ENCODE assay signal across 19 mouse cellular contexts in the genomic region with DNA sequence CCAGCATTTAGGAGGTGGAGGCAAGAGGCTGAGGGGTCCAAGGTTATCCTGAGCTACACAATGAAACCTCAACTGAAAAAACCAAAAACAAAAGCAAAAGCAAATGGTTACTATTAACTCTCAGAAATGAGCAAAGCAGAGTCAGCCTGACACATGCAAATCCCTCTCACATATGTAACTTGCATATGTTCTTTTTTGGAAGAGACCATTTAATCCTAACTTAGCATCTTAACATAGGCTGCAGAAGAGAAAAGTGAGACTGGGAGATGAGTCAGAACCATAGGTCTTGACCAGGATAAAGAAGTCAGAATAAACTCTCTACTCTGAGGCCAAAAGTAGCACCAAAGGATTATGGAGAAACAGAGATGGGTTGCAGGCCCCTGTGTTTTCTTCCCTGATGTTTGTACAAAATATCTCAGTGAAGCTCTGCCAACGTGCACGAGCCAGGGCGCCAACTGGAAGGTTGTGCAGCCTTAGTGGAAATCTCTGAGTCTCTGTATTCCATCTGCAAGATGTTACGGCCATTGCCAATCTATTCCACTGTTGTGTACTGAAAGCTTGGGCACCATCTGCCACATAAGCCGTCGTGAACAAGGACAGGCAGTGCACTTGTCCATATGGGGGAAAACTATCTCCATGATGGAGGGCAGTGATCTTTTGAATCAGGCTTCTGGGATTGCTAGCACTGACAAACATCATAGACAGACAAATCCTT. TPM values are rescaled to one million over a fixed set of nuclear protein-coding genes. Genes with fewer than 3 reads are reported as not detected.
DNase-seq lines count a peak whose midpoint lies in the region; ATAC-seq and TF ChIP-seq lines count a peak whose summit lies in the region.
"Had no signal": no experiment of that assay in that cellular context is flagged by ENCODE, and none has a peak within 500 bp of the region (broad histone marks: within the 10 kb centered on the region; RNA-seq: fewer than 3 reads in every experiment).

No protein-coding gene starts in this region.

- no peak for TF ChIP-seq CTCF in liver, postnatal 0 days (IDR thresholded peaks at IDR 0.05; ENCODE audit: low read depth)

- WGBS in liver, postnatal 0 days (ENCODE audit: insufficient replicate concordance), result 71% methylated on average over 6 of the region's 6 CpGs

- H3K4me3 ChIP-seq in liver, postnatal 0 days (ENCODE audit: low read depth, low read length), result no peak overlapping the region
- H3K4me3 ChIP-seq: heart, embryonic 12.5 days; hindbrain, embryonic 15.5 days; limb, embryonic 12.5 days; liver, embryonic 13.5 days had no signal

- H3K27ac ChIP-seq in liver, postnatal 0 days (ENCODE audit: low read depth), result no peak overlapping the region
- H3K27ac ChIP-seq: hindbrain, embryonic 15.5 days; limb, embryonic 12.5 days; liver, embryonic 13.5 days had no signal

- peak; percentile 9 for DNase-seq in cerebellum, adult 9-10 months
- no peak for DNase-seq in cerebellum, adult 11-12 months
- no peak for DNase-seq in frontal cortex, postnatal 10 days (ENCODE audit: low spot score in 2 of 2)
- DNase-seq in right cerebral cortex, postnatal 4 days, result peak; percentile 15
- DNase-seq in right cerebral cortex, postnatal 25 days, result no peak
- no peak for DNase-seq in liver, postnatal 0 days
- DNase-seq: adrenal gland, postnatal 36 days; kidney, adult 18-20 months; kidney, postnatal 10 days; liver, embryonic 13.5 days; midbrain, embryonic 14.5 days; thymus, postnatal 25 days had no signal

- H3K36me3 ChIP-seq in liver, postnatal 0 days (replicated peaks; ENCODE audit: insufficient read depth, low read length), result no peaks in the 10 kb centered on the region
- H3K36me3 ChIP-seq: G1E; heart, embryonic 12.5 days; hindbrain, embryonic 15.5 days; limb, embryonic 12.5 days; liver, embryonic 13.5 days had no signal

- no peaks in the 10 kb centered on the region for H3K27me3 ChIP-seq in liver, postnatal 0 days (ENCODE audit: insufficient read depth, low read length)
- H3K27me3 ChIP-seq: heart, embryonic 12.5 days; hindbrain, embryonic 15.5 days; limb, embryonic 12.5 days; liver, embryonic 13.5 days had no signal

- H3K4me1 ChIP-seq in liver, postnatal 0 days (ENCODE audit: insufficient read depth), result no peaks in the 10 kb centered on the region
- H3K4me1 ChIP-seq: heart, embryonic 12.5 days; hindbrain, embryonic 15.5 days; limb, embryonic 12.5 days; liver, embryonic 13.5 days had no signal

- H3K9me3 ChIP-seq in liver, postnatal 0 days (ENCODE audit: low read length), result no peaks in the 10 kb centered on the region
- H3K9me3 ChIP-seq: hindbrain, embryonic 15.5 days; liver, embryonic 13.5 days had no signal

- H3K4me2 ChIP-seq in liver, postnatal 0 days (ENCODE audit: low read depth, low read length), result no peak overlapping the region
- H3K4me2 ChIP-seq: heart, embryonic 12.5 days; hindbrain, embryonic 15.5 days; limb, embryonic 12.5 days; liver, embryonic 13.5 days had no signal

- ATAC-seq in frontal cortex, adult (ENCODE audit: low TSS enrichment), result peak; percentile 74
- ATAC-seq in liver, postnatal 0 days, result no peak
- no peak for ATAC-seq in megakaryocyte progenitor cell, adult 5-6 weeks (replicated peaks; ENCODE audit: poor library complexity)
- ATAC-seq: CD4-positive, CD25-positive, alpha-beta regulatory T cell, adult 4 months had no signal

- H3K9ac ChIP-seq in liver, postnatal 0 days (replicated peaks), result no peak overlapping the region
- H3K9ac ChIP-seq: heart, embryonic 12.5 days; hindbrain, embryonic 15.5 days; limb, embryonic 12.5 days; liver, embryonic 13.5 days had no signal

- no peak for TF ChIP-seq EP300 in liver, postnatal 0 days (IDR thresholded peaks at IDR 0.05; ENCODE audit: low read depth)

RNA-seq across cellular contexts. Expression of a gene that starts 59.2 kb away (rescaled TPM):
- polyA plus RNA-seq in liver, postnatal 0 days (2015; fragmentation: Nextera tagmentation; extraction: Ambion mirVana), result 0.52 and 0.63 TPM in 2 replicates
- total RNA-seq in megakaryocyte progenitor cell, adult 5-6 weeks (2015), result 0.47 and 0.56 TPM in 2 replicates
- 0.14 and 0.21 TPM in 2 replicates for total RNA-seq in megakaryocyte progenitor cell, adult 5-6 weeks (2017)
- polyA plus RNA-seq: G1E had no signal

Comparison
In these comparisons a context has a peak if more than half of its experiments do, and no peak if none do; other contexts are left out.
1. DNase-seq: peak in cerebellum, adult 9-10 months (single experiment) and right cerebral cortex, postnatal 4 days (single experiment); none in cerebellum, adult 11-12 months (single experiment), frontal cortex, postnatal 10 days (0 of 2), right cerebral cortex, postnatal 25 days (single experiment) and liver, postnatal 0 days (single experiment).